Mouse (Mus musculus): Measurements from ENCODE around the gene Clec4a1.

Clec4a1 gene

GRCm38 (mm10) chr6:122921451-122921850 is at the start of gene Clec4a1:
Gene Clec4a1, plus strand, starts transcription at chr6:122921848.
- no peak for DNase-seq (ENCODE audit: low read depth, low spot score)

DNA sequence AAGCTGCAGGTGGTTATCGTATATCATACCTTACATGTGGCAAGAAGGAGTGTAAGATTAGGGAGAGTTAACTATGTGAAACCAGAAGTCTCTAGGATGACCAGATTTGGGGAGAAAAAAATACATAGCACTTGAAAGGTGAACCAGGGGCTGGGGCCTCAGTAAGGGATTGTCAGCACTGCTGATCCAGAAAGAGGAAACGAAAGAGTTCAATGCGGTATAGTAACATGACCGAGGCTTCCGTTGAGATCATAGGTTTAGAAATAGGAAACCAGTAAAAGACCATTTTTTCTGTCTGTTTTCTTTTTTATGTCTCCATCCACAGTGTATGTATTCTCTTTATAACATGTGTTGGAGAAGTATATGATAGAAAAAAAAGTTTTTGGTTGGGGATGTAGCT is 48.8 kb upstream of the Clec4a1 start:
- DNase-seq (ENCODE audit: low read depth, low spot score), result no peak

DNA sequence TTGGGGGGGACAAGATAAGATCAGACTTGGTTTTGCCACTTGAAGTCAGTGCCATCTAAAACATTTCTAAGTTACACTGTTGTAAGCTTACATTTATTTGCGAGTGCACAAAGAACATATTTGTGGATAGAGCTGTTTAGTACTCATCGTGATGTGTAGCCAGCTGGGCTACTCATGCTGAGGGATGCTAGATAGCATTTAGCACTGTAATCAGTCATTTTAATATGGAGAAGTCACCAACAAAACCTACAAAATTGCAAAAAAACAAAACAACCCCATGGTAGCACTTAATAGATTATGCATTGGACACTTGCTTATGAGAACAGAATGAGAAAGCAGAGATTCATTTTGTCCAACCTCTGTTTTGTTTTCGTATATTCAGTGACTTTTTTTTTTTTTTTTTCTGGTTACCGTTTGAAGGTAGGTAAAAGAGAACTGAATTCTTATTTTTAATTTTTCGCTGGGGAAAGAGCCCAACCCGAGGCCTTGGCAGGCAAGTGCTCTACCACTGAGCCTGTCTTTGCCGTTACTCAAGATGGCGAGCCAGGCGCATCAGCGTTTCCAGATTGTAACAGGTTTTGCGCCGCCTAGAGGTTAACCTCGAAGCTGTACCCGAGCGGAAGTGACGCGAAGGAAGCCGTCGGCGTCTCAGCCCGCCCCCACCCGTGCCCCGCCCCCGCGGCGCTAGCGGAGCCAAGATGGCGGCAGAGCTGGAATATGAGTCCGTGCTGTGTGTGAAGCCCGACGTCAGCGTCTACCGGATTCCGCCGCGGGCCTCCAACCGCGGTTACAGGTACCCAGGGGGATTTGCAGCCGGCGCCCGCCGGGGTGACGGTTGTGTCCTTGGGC is 47.6 kb upstream of the Clec4a1 start, which contains the start of gene Necap1:
Gene Necap1 (plus strand): TSS at position 604 of the 849 bp plus-strand sequence.
- DNase-seq (ENCODE audit: low read depth, low spot score), result peak; percentile 92

DNA sequence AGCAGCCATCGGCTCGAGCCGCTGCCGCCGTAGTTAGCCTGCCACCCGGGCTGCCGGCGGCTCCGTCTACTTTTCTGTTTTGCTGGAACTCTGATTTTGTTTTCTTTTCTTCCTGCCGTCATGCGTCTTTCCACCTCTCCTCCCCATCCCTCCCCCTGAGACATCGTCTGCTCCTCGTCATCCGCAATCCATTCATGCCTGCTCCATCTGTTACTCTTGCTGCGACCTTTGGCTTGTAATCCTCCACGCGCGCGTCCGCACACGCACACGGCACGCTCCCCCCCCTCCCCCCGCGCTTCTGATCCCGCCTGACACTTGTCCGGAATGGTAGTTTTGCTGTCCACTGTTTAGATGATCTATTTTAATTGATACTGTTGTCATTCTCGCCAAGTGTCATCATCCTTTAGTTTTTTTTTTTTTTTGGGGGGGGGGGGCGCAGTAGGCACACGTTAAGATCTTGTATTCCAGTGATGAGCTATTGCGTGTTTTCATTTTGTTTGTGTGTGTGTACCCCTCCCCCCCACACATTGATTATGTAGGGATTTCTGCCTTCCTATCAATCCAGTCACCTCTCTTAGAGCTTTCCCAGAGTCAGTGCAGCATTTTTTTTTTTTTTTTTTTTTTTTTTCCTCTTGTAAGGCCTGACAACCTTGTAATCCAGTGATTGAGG is 46.8 kb upstream of the Clec4a1 start:
- peak; percentile 32 for DNase-seq (ENCODE audit: low read depth, low spot score)

- no peak for DNase-seq (ENCODE audit: low read depth, low spot score)
Measured at GRCm38 (mm10) chr6:122879141-122879735, 42.4 kb upstream of the Clec4a1 start.

- DNase-seq (ENCODE audit: low read depth, low spot score), result no peak
Measured at GRCm38 (mm10) chr6:122879781-122880505, 41.7 kb upstream of the Clec4a1 start.

- DNase-seq (ENCODE audit: low read depth, low spot score), result no peak
Measured at GRCm38 (mm10) chr6:122881287-122881686, 40.4 kb upstream of the Clec4a1 start.

DNA sequence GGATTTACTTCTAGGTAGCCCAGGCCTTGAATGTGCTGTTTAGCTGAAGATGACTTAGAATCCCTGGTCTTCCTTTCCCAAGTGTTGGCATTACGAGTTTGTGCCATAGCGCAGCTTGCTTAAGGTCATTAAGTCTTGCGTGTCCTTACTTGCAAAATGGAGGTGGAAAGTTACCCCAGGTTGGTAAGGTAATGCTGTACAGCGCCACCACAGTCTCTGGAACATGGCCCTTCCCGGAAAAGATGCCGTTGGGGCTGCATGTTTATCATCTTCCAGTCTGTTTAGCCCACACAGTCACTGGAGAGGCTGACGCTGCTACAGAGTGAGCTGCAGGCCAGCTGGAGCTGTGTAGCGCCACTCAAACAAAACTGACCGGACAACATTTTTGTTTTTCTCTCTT is 38.0 kb upstream of the Clec4a1 start:
- no peak for DNase-seq (ENCODE audit: low read depth, low spot score)

GRCm38 (mm10) chr6:122889599-122889998 is 32.0 kb upstream of the Clec4a1 start:
- no peak for DNase-seq (ENCODE audit: low read depth, low spot score)

DNA sequence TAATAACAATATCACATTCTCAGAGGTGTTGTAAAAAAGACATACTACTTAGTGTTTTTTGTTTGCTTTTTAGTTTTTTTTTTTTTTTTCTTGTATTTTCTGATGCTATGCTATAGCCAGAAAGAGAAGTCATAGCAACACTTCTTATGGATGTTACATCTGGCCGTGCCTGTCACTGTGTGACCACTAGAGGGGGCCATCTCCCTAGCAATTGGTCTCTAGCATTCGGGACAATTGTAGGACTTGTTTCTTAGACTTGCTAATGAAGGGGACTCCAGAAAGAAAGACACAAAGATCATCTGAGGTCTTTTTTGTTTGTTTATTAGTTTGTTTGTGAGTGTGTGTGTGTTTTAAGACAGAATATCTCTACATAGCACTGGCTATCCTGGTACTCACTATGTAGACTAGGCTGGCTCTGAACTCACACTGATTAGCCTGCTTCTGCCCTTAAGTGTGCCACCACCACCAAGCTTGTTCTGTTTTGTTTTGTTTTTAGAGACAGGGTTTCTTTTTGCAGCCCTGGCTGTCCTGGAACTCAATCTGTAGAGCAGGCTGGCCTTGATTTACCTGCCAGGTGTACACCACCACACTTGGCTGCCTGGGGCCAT is 29.1 kb upstream of the Clec4a1 start:
- peak; percentile 46 for DNase-seq (ENCODE audit: low read depth, low spot score)

DNA sequence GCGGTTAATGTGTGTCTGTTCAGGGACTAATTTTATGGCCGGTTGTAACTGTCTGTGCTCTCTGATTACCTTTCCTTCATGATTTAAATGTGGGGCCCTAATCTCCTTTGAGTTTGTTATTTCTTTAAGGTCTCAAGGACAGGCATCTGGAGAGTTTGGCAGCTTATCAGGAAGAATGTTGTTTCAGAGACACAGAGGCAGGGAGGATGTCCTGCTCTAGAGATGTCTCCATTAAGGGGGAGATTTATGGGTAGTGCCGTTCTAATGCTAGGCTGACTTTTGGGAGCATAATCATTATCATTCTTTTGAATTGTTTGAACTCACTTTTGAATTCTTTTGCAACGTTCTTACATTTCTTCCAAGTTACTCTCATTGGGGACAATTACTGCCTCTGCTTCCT is 1.7 kb upstream of the Clec4a1 start:
- DNase-seq (ENCODE audit: low read depth, low spot score), result no peak

GRCm38 (mm10) chr6:122934845-122935244 is 13.2 kb downstream of the Clec4a1 start:
- no peak for DNase-seq (ENCODE audit: low read depth, low spot score)

GRCm38 (mm10) chr6:122939618-122940017 is 18.0 kb downstream of the Clec4a1 start:
- no peak for DNase-seq (ENCODE audit: low read depth, low spot score)

DNA sequence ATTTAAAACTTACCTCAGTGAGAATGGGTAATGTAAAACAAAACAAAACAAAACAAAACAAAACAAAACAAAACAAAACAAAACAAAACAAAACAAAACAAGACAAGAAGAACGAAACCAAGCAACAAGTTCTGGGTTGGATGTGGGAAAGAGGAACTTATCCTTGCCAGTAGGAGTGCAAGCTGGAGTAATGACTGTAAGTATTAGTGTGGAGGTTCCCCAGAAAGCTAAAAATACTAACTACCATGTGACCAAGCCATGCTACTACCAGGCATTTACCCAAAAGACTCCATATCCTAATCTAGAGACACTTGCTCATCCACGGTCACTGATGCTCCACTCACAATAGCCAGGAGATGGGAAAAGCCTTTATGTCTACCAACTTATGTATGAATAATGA is 25.1 kb downstream of the Clec4a1 start:
- DNase-seq (ENCODE audit: low read depth, low spot score), result no peak

DNA sequence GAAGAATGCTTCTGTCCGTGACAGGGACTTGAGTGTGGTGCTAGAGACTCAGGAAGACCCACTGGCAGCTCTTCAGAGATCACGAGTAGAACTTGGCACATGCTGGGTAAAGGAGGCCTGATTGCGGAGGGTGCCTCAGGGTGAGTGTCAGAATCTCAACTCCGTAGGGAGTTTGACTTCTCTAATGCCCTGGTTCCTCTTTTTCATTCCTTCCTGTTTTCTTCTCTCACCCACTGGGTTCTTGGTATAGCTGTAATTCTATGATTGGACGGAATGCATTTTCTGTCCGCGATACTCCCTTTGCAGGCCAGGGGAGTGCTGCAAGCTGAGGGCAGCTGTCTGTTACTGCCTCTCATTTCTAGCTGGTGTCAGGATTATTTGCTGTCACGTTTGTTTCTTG is 30.8 kb downstream of the Clec4a1 start, which contains the start of gene Clec4a3:
Gene Clec4a3 (plus strand): TSS at position 115 of the 400 bp plus-strand sequence.
- no peak for DNase-seq (ENCODE audit: low read depth, low spot score)

DNA sequence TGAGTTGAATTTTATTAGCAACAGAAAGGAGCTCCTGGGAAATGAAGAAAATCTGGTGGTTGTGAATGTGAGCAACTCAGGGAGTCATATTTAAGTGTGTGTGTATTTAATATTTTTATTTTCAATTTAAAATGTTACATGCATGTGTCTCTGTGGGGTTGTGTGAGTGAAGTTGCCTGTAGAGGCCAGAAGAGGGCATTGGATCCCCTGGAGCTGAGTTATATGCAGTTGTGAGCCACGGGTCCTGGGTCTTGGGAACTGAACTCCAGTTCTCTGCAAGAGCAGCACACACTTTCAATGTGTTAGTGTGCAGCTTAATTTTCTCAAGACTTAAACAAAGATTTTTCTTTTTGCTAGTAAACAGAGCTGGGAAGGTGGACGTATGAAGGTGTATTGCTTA is 42.9 kb downstream of the Clec4a1 start:
- no peak for DNase-seq (ENCODE audit: low read depth, low spot score)

DNA sequence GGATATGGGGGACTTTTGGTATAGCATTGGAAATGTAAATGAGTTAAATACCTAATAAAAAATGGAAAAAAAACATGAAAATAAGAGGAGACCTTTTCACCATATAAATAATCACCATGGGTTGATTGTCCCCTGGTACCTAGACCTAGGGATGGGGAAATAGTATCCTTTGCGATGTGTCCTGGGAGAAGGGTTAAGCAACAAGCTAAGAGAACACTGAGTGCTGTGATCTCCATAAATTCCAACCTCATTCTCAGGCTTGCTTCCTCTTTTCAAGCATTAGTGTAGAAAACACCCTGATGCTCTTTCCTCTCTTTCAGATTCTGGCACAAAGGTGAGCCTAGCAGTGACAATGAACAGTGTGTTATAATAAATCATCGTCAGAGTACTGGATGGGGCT is 47.4 kb downstream of the Clec4a1 start:
- DNase-seq (ENCODE audit: low read depth, low spot score), result no peak
